Mouse (Mus musculus) spleen, adult 18-20 months (tissue): ENCODE measurements at regions not wholly inside any gene's neighbourhood (a gene's known extent, or its start where the extent isn't known, plus 50 kb on each side); places are given as distances from the start of the nearest gene placed in this dataset.

Source experiments
- DNase-seq, 2 experiments: peaks; one replicate each; pipeline ENCODE4 v3.0.0; 2022; ENCODE audit warnings: mixed read lengths in 2 of 2

DNA sequence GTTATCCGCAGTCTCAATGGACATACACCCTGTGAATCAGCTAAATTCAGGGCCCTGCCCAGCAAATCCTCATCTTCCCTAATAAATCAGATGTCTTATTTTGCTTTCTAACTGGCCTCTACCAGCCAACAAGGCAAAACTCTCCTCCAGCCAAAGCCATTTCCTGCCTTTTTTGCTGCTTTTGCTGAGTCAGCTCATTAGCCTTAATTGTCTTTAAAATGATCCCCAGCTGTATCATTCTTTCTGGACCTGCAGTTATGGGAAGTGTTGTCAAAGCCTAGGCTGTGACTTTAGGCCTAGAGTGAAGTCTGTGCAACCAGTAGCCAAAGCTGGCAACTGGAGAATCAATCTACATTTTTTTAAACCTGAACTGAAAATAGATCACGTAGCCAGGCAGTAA, 81.4 kb downstream of the Mtpn start:
- no peak for DNase-seq

DNA sequence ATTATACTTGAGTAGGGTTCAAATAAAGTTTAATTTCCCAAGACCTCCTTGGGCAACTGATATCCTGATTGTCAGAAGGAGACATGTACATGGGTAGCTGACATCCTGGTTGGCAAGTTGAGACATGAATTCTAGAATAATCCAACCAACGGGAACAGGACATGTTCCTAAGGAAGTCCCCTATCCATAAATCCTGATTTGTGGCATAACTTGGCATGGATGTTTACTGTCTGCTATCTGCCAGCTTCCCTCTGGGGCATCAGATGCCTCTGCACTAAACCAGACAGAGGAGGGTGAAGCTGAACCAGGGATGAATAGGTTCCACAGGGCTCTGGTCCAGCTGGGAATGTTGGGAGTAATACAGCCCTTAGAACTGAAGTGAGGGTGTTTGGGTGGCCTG, 94.7 kb downstream of the Mtpn start:
- no peak for DNase-seq

DNA sequence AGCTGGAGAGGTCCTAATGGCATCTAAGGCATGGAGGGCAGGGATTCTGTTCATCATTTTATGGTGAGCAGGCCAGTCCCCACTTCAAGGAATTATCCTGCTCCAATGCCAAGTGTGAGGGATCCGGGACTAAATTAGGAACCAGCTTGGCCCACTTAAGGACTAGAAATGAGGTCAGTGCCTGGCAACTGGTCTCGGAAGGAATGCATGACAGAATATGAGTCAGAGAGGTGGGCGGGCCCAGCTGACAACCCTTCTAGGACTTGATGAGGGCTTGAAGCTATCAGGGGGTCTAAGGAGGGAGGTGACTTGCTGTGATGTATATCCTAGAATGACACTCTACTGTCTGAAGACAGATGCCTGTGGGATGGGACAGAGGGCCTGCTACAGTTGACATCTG, 100.4 kb upstream of the Fam180a start:
- no peak for DNase-seq

DNA sequence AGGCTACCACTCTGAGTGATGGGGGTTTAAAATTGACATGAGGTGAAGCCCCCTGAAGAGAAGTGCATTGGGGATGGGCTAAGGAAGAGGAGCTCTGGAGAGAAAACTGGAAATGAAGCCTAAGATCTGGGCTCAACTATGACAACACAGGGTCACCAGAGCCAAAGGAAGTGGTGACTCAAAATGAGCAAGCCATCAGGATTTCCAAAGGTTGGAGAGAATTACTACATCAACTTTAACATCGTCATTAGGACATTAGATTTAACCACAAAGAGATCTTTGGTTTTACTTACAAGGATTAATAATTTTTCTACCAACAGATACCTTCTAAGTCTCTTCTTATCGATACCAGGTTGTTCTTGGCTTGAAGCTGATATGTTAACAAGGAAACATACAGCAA, 98.6 kb upstream of the Fam180a start:
- no peak for DNase-seq

DNA sequence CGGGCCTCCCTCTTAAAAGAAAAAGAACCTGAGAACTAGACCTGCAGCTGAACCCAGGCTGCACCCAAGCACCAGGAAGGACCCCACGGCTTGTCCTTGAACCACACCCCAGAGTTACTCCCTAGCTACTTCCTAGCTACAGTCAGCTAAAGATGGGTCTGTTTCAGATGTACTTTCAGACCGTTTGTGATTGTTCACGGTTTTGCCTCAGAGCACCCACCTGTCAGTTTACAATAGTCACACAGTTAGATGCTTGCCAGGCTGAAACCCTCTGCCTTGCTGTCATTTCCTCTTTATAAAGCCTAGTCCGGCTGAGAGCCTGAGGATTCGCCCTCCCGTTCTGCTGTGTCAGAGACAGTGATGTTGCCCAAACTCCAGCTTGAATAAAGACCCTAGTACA, 95.0 kb upstream of the Fam180a start:
- no peak for DNase-seq

DNA sequence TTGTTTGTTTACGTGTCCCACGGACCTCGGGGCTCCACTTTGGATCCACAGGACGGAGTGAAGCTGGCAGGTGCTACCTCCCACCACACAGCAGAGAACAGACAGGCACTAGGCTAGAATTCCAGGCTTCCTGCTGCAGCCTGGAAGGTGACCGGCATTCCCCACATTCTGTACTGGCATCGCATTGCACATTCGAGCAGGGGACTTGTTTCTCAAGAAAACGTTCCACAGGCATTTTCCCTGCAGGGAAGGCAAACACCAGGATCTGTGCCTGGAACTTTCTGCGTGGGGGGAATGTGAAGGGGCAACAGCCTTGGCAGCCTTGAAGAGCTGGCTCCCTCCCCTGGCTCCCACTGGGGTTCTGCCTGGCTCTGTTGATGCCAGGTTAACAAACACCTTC, 79.1 kb upstream of the Fam180a start:
- DNase-seq, result no peak

DNA sequence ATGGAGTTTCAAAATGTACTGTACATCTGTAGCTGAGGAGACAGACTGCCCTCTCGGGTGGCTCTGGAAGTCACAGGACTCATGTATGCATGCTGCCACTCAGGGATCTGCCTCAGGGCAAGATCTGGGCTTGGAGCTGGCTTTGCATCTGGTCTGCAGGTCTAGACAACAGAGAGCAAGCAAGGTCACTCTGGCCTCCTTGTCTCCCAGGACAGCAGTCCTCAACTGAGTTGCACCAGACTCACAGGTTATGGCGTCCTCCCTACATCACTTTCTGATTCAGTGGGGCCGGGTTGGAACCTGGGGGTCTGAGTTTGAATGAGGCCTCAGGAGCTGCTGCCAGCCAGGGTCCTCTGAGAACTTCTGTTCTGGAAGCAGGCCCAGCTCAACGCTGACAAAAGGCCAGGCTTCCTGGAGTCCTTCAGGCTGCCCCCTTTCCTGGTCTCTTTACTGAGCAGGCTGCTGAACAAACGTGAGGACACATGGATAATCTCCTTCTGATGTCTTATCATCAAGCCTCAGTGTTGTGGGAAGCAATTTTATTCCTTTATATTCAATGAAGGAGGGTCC, 77.5 kb upstream of the Fam180a start:
- no peak for DNase-seq

DNA sequence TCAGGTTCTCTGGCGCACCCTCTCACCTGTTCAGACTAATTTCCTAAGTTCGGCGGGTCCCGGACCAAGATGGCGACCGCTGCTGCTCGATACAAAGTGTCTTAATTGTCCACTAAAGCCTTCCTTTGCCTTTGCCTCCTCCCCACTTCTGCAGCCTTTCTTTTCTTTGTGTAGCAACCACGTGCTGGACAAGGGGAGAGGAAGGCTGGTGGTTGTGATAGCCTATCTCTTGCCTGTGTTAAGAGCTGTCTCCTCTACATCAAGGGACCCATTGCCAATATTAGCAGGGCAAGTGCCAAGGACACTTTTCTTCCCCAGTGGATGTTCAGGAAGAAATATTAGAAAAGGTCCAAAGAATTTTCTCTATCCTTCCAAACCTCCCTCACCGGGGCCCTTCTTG, 69.8 kb upstream of the Fam180a start:
- DNase-seq, result no peak

DNA sequence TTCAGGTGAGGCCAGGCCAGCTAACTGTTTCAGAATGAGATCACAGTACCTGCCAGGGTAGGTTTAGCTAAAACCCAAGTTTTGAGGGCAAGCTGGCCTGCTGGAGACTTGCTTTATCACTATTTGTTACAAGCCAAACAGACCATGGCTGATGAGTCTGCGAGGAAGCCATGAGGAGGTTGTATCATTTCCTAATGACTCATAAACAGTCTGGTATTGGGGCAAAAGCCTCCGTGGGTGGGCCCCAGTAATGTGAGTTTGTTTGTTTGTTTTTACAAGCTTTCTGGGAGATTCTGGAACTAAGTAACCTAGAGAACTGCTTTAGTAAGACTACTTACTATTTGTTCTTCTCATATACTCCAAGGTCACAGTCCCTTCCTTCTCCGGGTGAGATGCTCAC, 62.9 kb upstream of the Fam180a start:
- no peak for DNase-seq

DNA sequence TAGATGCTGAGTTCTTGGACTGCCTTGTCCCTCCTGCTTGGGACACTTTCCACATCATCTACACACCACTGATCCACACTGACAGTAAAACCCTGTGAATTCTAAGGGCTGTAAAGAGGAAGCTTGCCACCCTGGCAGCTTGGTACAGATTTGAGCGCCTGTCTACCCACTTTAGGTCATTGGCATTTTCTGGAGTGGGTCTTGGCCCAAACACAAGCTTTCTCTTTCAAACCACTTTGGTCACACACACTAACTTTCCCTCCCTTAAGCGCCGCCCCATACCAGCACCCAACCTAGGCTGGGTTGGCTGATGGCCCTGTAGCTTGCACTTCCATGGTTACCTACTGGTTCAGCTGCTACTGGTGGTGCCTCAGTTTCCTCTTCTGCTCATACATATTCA, 55.6 kb upstream of the Fam180a start:
- no peak for DNase-seq

DNA sequence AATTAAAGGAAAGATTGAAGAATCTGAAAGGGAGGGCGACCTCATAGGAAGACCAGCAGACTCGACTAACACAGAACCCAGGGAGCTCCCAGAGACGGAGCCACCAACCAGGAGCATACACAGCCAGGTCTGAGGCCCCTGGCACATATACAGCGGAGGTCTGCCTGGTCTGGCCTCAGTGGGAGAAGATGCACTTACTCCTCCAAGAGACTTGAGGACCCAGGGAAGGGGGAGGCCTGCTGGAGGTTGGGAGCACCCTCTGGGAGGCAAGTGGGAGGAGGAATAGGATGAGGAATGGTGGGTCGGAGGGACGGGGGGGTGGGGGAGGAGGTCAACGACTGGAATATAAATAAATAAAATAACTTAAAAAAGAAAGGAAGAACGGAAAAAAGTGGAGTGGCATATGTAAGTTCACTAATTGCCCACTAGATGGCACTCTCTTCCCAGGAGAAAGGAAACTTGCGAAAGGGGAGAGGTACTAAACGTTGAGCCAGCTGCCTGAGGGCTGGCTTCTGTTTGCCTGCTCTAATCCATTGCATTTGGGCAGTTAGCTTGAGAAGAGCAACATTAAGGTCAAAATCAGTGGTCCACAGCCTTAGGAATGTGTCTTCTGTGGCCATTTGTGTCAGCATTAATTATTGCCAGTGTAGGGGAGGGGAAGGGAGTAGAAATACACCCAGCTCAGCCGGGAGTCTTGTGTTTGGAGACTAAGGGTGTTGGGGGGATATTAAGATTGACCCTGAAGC, 55.0 kb upstream of the Fam180a start:
- peak in 1 of 2 experiments; percentile 7 for DNase-seq

DNA sequence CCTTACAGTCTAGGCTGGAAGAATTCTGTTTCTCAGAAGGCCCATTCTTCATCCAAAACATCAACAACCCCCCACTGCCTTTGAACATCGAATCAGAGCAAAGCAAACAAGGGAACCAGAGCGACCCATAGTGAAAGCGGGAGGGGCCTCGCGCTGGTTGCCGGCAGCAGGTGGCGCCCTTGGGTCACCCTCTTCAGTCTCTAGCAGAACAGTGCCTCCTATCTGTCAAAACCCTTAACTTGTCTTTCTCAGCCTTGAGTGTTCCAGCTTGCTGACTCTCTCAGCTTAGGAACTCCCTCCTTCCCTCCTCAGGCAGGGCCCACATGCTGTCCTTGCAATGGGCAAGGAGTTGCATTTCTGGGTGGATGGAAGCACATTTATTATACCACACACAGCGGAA, 53.9 kb upstream of the Fam180a start:
- peak; percentile 55 to 78 for DNase-seq

DNA sequence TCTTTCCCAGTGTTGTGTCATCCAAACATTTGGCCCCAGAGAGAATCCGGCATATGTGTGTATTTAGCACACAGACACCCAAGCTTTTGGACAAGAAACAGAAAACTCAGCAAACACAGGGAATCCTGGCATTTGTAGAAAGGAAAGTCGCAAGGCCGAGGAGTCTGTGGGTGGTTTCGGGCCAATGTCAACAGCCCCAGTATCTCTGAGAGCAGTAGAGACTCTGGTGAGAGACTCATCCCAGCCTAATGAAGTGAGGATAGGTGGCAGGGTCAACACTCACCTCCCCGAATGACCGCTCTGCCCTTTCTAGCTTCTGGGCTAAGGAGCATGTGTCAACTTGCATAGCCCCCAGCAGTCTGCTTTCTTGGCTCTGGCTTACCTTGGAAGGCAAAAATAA, 52.9 kb upstream of the Fam180a start:
- no peak for DNase-seq

DNA sequence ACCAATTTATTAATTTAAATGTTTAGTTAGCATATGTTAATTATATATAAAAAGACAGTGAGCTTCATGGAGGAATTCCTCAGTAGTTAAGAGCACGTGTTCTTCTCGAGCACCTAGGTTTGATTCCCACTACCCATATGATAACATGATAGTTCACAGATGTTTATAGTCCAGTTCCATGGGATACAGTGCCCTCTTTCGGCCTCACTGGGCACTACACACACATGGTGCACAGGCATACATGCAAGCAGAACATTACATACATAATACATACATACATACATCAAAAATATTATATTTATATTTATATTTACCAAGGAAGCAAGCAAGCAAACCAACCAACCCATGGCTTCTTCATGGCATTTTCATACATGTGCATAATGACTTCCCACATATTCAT, 51.6 kb upstream of the Fam180a start:
- DNase-seq, result no peak

DNA sequence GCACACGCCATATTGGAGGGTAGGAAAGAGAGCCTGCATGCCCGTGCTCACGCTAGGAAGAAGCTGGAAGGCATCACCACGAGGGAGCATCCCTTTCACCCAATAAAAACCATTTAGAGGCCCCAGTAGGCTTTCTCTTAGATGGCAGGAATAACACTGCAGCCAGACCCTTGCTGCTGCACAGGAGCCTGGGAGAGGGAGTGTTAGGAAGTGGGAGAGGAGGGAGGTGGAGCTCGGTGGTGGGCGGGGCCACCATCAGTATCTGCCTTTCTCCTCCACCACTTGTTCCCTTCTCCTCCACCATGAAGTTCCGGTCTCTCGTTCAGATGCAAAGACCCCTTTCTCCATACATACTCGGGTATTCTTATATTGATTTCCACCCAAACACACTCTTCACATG, 50.6 kb upstream of the Fam180a start:
- no peak for DNase-seq
